Mouse (Mus musculus): ENCODE measurements around the gene Flrt2. TPM values are rescaled to one million over a fixed set of nuclear protein-coding genes. Genes with fewer than 3 reads are reported as not detected.

Gene Flrt2
- polyA plus RNA-seq, 1 experiment = 1.9 TPM

- no peak overlapping the region for H3K27ac ChIP-seq (replicated peaks; ENCODE audit: low read depth, low read length)
Measured at GRCm38 (mm10) chr12:95749248-95749647, 57.2 kb downstream of the Flrt2 start.

DNA sequence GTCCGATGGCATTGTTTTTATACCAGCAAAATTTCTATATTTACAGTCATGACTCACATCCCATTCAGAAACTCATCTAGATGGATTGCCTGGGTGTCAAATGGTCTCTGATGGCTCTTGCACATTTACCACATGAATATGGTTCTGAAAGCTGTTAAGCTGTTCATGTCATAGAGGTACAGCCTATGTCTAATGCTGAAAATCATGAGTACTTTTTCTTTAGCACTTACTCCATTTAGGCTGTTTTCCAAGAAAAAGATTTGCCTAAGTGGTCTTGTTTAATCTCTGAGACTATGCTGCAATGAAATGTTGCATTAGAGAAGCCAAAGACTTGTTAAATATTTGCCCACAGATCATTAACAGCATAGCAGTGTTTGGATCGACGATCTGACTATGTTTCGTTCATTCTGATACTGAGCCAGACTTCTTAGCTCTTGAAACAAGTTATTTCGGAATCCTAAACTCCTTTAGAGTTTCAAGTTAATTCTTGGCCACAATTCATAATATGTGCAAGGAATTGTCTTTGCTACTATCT lies 67.3 kb downstream of the Flrt2 start:
- Histone ChIP-seq H3K27ac (replicated peaks; ENCODE audit: low read depth, low read length) (no peak overlapping the region), H3K4me1 (ENCODE audit: control insufficient read depth, insufficient read depth, insufficient read length, low read length) (no peaks in the 10 kb centered on the region), H3K4me3 (ENCODE audit: insufficient read depth, low read depth, low read length) (no peak overlapping the region)

More at GRCm38 (mm10) chr12:95749248-95749647, 57.2 kb downstream of the Flrt2 start:
- no peak overlapping the region for H3K4me3 ChIP-seq (ENCODE audit: insufficient read depth, low read depth, low read length)
- peaks cover 4% of the 10 kb centered on the region; the same call in 1 of the 2 replicates for H3K4me1 ChIP-seq (ENCODE audit: control insufficient read depth, insufficient read depth, insufficient read length, low read length)

DNA sequence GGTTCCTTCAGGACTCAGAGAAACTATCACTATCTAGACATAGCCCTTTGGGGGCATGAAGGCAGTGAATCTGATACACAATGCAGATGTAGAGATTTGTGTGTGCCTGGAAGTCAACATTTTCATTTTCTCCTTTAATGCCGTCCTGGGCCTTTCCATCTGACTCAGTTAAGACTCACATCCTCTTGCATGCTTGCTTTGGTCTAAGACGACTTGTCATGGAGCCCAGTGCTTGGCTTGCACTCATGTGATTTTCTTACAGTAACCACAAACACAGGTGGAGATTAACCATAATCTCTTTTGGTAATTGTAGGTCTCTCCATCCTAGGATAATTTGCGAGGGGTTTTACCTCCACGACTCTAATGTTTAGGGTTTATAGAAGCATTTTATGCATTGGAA lies 73.2 kb downstream of the Flrt2 start:
- H3K4me1 ChIP-seq (ENCODE audit: control insufficient read depth, insufficient read depth, insufficient read length, low read length) = no peaks in the 10 kb centered on the region
- no peak overlapping the region for H3K27ac ChIP-seq (replicated peaks; ENCODE audit: low read depth, low read length)
- H3K4me3 ChIP-seq (ENCODE audit: insufficient read depth, low read depth, low read length) = no peak overlapping the region

DNA sequence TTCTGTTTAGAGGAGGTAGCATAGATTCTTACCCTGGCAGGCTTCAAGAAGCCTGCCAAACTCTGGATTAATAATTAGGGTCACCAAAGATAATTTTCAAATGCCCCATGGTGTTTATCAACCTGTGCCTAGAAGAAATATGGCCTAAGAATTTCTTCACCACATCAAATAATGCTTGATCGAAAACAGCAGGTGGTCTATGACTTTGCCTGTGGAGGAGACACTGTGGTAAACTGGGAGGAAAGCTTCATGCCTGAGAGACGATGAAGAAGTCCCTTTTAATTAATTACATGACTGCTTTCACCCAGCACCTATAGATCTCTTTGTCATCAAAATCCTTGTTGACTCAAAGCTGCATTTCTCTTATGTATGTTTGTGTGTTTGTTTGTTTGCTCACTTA lies 77.0 kb downstream of the Flrt2 start:
- H3K4me1 ChIP-seq (ENCODE audit: control insufficient read depth, insufficient read depth, insufficient read length, low read length) = no peaks in the 10 kb centered on the region
- no peak overlapping the region for H3K4me3 ChIP-seq (ENCODE audit: insufficient read depth, low read depth, low read length)
- no peak overlapping the region for H3K27ac ChIP-seq (replicated peaks; ENCODE audit: low read depth, low read length)

DNA sequence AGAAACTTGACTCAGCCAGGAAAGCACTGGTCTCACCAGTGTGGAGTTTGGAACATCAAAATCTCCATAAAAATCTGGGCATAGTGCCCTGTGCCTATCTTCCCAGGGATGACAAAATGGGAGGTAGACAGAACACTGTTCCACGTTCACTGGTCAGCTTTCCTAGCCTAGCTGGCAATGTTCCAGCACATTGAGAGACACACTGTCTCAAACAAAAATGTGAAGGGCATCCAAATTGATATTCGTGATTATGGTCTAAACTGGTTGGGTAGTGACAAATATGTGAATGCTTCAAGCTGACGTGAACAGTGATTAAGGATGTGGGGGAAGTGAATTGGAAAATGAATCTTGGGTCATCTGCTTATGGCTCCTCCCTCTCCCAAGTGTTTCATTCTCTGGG lies 78.2 kb downstream of the Flrt2 start:
- no peaks in the 10 kb centered on the region for H3K4me1 ChIP-seq (ENCODE audit: control insufficient read depth, insufficient read depth, insufficient read length, low read length)
- H3K4me3 ChIP-seq (ENCODE audit: insufficient read depth, low read depth, low read length) = no peak overlapping the region
- no peak overlapping the region for H3K27ac ChIP-seq (replicated peaks; ENCODE audit: low read depth, low read length)

DNA sequence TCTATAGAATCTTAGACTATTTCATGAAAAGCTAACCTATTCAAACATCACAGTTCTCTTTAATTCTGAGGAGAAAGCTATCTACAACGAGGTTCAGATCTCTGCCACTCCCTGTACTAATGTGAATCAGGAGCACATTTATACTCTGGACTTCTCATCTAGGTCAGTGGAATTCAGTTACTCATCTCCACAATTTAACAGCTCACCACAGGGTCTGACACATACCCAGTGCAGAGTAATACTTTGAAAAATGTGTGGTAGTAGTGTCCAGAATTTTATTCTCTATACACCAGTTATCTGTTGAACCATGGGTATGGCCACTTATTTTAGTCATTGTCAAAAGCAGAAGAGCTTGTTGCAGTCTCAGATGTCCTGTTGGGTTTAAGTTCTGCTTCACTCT lies 98.1 kb downstream of the Flrt2 start:
- Histone ChIP-seq H3K27ac (replicated peaks; ENCODE audit: low read depth, low read length) (no peak overlapping the region), H3K4me1 (ENCODE audit: control insufficient read depth, insufficient read depth, insufficient read length, low read length) (no peaks in the 10 kb centered on the region), H3K4me3 (ENCODE audit: insufficient read depth, low read depth, low read length) (no peak overlapping the region)

DNA sequence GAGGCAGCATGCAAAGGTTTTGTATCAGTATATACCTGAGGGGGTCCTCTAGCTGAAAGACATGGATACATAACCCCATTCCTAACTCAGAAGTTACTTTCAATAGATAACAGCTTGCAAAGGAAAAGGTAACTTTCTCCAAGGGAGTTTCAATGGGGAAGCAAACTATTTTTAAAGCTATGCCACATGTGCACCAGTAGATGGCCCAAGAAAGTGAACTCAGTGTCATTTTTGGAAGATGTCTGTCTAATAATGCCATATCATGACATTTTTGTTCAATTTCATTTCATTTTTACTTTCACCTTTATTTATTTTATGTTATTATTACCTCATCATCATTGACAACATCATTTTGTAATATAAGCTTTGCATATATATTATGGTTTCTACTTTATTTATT lies 124.6 kb downstream of the Flrt2 start:
- H3K4me1 ChIP-seq (ENCODE audit: control insufficient read depth, insufficient read depth, insufficient read length, low read length) = no peaks in the 10 kb centered on the region
- H3K27ac ChIP-seq (replicated peaks; ENCODE audit: low read depth, low read length) = no peak overlapping the region
- no peak overlapping the region for H3K4me3 ChIP-seq (ENCODE audit: insufficient read depth, low read depth, low read length)

Measured in brown adipose tissue, adult 24 weeks (tissue).